Mouse (Mus musculus) heart, embryonic 15.5 days (tissue): ENCODE results near the gene Hsd17b6. TPM values are rescaled to one million over a fixed set of nuclear protein-coding genes. Genes with fewer than 3 reads are reported as not detected.
"Not testable (repeated sequence)": the region's sequence is repeated elsewhere in the genome, so short reads cannot be mapped to it uniquely, and the experiment has no call there.

Experiments used
- ATAC-seq: fragments of 200-750 bp; cut with Nextera tagmentation; replicated peaks from 2 replicates; pipeline ENCODE4 v1.8.0; 2017; ENCODE audit warnings: low read depth, moderate TSS enrichment; ENCODE audit not compliant: insufficient number of reproducible peaks, insufficient read depth, low FRiP score
- H3K27ac ChIP-seq: fragments of 300-500 bp; sonication (generic); 2 replicates; pipeline ENCODE4 v1.5.1; 2015; ENCODE audit warnings: mild to moderate bottlenecking, inconsistent platforms
- H3K27me3 ChIP-seq: fragments of 300-500 bp; sonication (generic); 2 replicates; pipeline ENCODE4 v1.6.1; 2015; ENCODE audit warnings: inconsistent platforms
- H3K36me3 ChIP-seq: fragments of 300-500 bp; sonication (generic); 2 replicates; pipeline ENCODE4 v1.6.1; 2015; ENCODE audit warnings: mild to moderate bottlenecking, inconsistent platforms
- H3K4me1 ChIP-seq: fragments of 300-500 bp; sonication (generic); replicated peaks from 2 replicates; pipeline ENCODE4 v1.6.1; 2015; ENCODE audit warnings: inconsistent platforms
- H3K4me2 ChIP-seq: fragments of 300-500 bp; sonication (generic); 2 replicates; pipeline ENCODE4 v1.6.1; 2015; ENCODE audit warnings: inconsistent platforms, mild to moderate bottlenecking, moderate library complexity
- H3K4me3 ChIP-seq: fragments of 300-500 bp; sonication (generic); 2 replicates; pipeline ENCODE4 v1.5.1; 2015; ENCODE audit warnings: mild to moderate bottlenecking, inconsistent platforms
- H3K9ac ChIP-seq: fragments of 300-500 bp; sonication (generic); 2 replicates; pipeline ENCODE4 v1.6.1; 2015; ENCODE audit warnings: mild to moderate bottlenecking, inconsistent platforms
- H3K9me3 ChIP-seq: fragments of 300-500 bp; sonication (generic); replicated peaks from 2 replicates; pipeline ENCODE4 v1.6.1; 2016; ENCODE audit warnings: inconsistent platforms
- WGBS: fragments of 180-500 bp; shearing (Covaris S2); methylation state at CpG from one replicate; pipeline ENCODE4 v1.1.7; 2015; ENCODE audit warnings: mixed read lengths; 5-methylcytosine and 5-hydroxymethylcytosine counted together
- polyA plus RNA-seq: library from polyadenylated mRNA; unstranded; fragments of >200 nt; fragmentation: Nextera tagmentation; extraction: Ambion mirVana; gene quantifications from 2 replicates; pipeline ENCODE4 v1.2.1, GENCODE M21; 2015

The Hsd17b6 gene
- not detected in 2 replicates for polyA plus RNA-seq

- 71% methylated on average over 1 of the region's 1 CpGs for WGBS
- Histone ChIP-seq H3K27me3 (no peaks in the 10 kb centered on the region), H3K36me3 (no peaks in the 10 kb centered on the region), H3K27ac (no peak within 1 kb of the TSS), H3K4me3 (no peak within 1 kb of the TSS), H3K9me3 (no peaks in the 10 kb centered on the region), H3K4me2 (no peak within 1 kb of the TSS), H3K9ac (no peak within 1 kb of the TSS), H3K4me1 (no peaks in the 10 kb centered on the region)
- ATAC-seq: no peak
Observed at GRCm38 (mm10) chr10:128007446-128007845, at the start of gene Hsd17b6. Gene Hsd17b6 (minus strand): TSS chr10:128007611.

- Histone ChIP-seq H3K27me3 (no peaks in the 10 kb centered on the region), H3K4me1 (peaks cover 3% of the 10 kb centered on the region), H3K27ac (no peak overlapping the region), H3K9me3 (no peaks in the 10 kb centered on the region), H3K36me3 (peaks cover 28% of the 10 kb centered on the region), H3K4me2 (no peak overlapping the region), H3K9ac (no peak overlapping the region), H3K4me3 (no peak overlapping the region)
- no peak for ATAC-seq
- 93% methylated on average over 8 of the region's 8 CpGs for WGBS
Observed at GRCm38 (mm10) chr10:128053001-128053400, 45.6 kb upstream of the Hsd17b6 start.

- 95% methylated on average over 1 of the region's 2 CpGs for WGBS
- not testable (repeated sequence) for H3K9ac ChIP-seq, ATAC-seq, H3K27me3 ChIP-seq, H3K4me2 ChIP-seq, H3K27ac ChIP-seq, H3K4me1 ChIP-seq, H3K9me3 ChIP-seq, H3K4me3 ChIP-seq
- peaks cover 35% of the 10 kb centered on the region for H3K36me3 ChIP-seq
Observed at GRCm38 (mm10) chr10:128052136-128052535, 44.7 kb upstream of the Hsd17b6 start.

GRCm38 (mm10) chr10:128051589-128051988 lies 44.2 kb upstream of the Hsd17b6 start:
- H3K4me3 ChIP-seq: no peak overlapping the region
- WGBS: 90% methylated on average over 5 of the region's 5 CpGs
- peaks cover 40% of the 10 kb centered on the region for H3K36me3 ChIP-seq
- H3K27ac ChIP-seq: no peak overlapping the region
- H3K4me2 ChIP-seq: no peak overlapping the region
- H3K4me1 ChIP-seq: no peaks in the 10 kb centered on the region
- H3K9me3 ChIP-seq: no peaks in the 10 kb centered on the region
- no peak overlapping the region for H3K9ac ChIP-seq
- H3K27me3 ChIP-seq: no peaks in the 10 kb centered on the region
- no peak for ATAC-seq

GRCm38 (mm10) chr10:128050355-128050754 lies 42.9 kb upstream of the Hsd17b6 start:
- ATAC-seq: no peak
- no peak overlapping the region for H3K9ac ChIP-seq
- H3K9me3 ChIP-seq: no peaks in the 10 kb centered on the region
- H3K27ac ChIP-seq: no peak overlapping the region
- WGBS: 81% methylated on average over 2 of the region's 2 CpGs
- no peaks in the 10 kb centered on the region for H3K4me1 ChIP-seq
- H3K27me3 ChIP-seq: no peaks in the 10 kb centered on the region
- H3K4me2 ChIP-seq: no peak overlapping the region
- H3K4me3 ChIP-seq: no peak overlapping the region
- H3K36me3 ChIP-seq: peaks cover 52% of the 10 kb centered on the region

- no peak overlapping the region for H3K9ac ChIP-seq
- H3K36me3 ChIP-seq: peaks cover 57% of the 10 kb centered on the region
- no peaks in the 10 kb centered on the region for H3K9me3 ChIP-seq
- H3K4me2 ChIP-seq: no peak overlapping the region
- 97% methylated on average over 2 of the region's 2 CpGs for WGBS
- no peak overlapping the region for H3K4me3 ChIP-seq
- H3K4me1 ChIP-seq: peaks cover 5% of the 10 kb centered on the region
- no peak overlapping the region for H3K27ac ChIP-seq
- no peak for ATAC-seq
- H3K27me3 ChIP-seq: no peaks in the 10 kb centered on the region
Observed at GRCm38 (mm10) chr10:128049741-128050140, 42.3 kb upstream of the Hsd17b6 start.

- ATAC-seq: no peak
- WGBS: 93% methylated on average over 8 of the region's 8 CpGs
- H3K9ac ChIP-seq: no peak overlapping the region
- peaks cover 67% of the 10 kb centered on the region for H3K36me3 ChIP-seq
- H3K4me2 ChIP-seq: no peak overlapping the region
- no peak overlapping the region for H3K27ac ChIP-seq
- H3K27me3 ChIP-seq: no peaks in the 10 kb centered on the region
- peaks cover 21% of the 10 kb centered on the region for H3K4me1 ChIP-seq
- H3K4me3 ChIP-seq: no peak overlapping the region
- H3K9me3 ChIP-seq: no peaks in the 10 kb centered on the region
Observed at GRCm38 (mm10) chr10:128048157-128048556, 40.7 kb upstream of the Hsd17b6 start.

- no peak for ATAC-seq
- 49% methylated on average over 3 of the region's 3 CpGs for WGBS
- H3K4me2 ChIP-seq: peak overlapping the region; percentile 23; the same call in 1 of the 2 replicates
- peaks cover 67% of the 10 kb centered on the region for H3K4me1 ChIP-seq
- no peak overlapping the region for H3K4me3 ChIP-seq
- H3K9ac ChIP-seq: no peak overlapping the region
- H3K9me3 ChIP-seq: no peaks in the 10 kb centered on the region
- H3K27ac ChIP-seq: peak overlapping the region; percentile 72
- H3K36me3 ChIP-seq: peaks cover 62% of the 10 kb centered on the region
- H3K27me3 ChIP-seq: no peaks in the 10 kb centered on the region
Observed at GRCm38 (mm10) chr10:128043041-128043835, 35.8 kb upstream of the Hsd17b6 start.

- Histone ChIP-seq H3K9ac (no peak overlapping the region), H3K9me3 (no peaks in the 10 kb centered on the region), H3K36me3 (peaks cover 59% of the 10 kb centered on the region), H3K27me3 (no peaks in the 10 kb centered on the region), H3K4me2 (no peak overlapping the region), H3K4me1 (peaks cover 73% of the 10 kb centered on the region), H3K4me3 (no peak overlapping the region), H3K27ac (no peak overlapping the region; the same call in 1 of the 2 replicates)
- no peak for ATAC-seq
- WGBS: 81% methylated on average over 3 of the region's 3 CpGs
Observed at GRCm38 (mm10) chr10:128042466-128042865, 35.1 kb upstream of the Hsd17b6 start.

GRCm38 (mm10) chr10:128041636-128042035 lies 34.2 kb upstream of the Hsd17b6 start:
- 66% methylated on average over 4 of the region's 4 CpGs for WGBS

GRCm38 (mm10) chr10:128040293-128040692 lies 32.9 kb upstream of the Hsd17b6 start:
- Histone ChIP-seq H3K27ac (no peak overlapping the region), H3K4me1 (peaks cover 77% of the 10 kb centered on the region)

More at GRCm38 (mm10) chr10:128041636-128042035, 34.2 kb upstream of the Hsd17b6 start:
- Histone ChIP-seq H3K36me3 (peaks cover 53% of the 10 kb centered on the region), H3K9me3 (no peaks in the 10 kb centered on the region), H3K4me1 (peaks cover 77% of the 10 kb centered on the region), H3K27ac (no peak overlapping the region), H3K4me3 (no peak overlapping the region), H3K27me3 (no peaks in the 10 kb centered on the region), H3K4me2 (no peak overlapping the region), H3K9ac (no peak overlapping the region)
- ATAC-seq: no peak

GRCm38 (mm10) chr10:128039858-128040257 lies 32.4 kb upstream of the Hsd17b6 start:
- Histone ChIP-seq H3K9me3 (no peaks in the 10 kb centered on the region), H3K27ac (no peak overlapping the region), H3K9ac (no peak overlapping the region), H3K36me3 (peaks cover 37% of the 10 kb centered on the region), H3K4me2 (no peak overlapping the region), H3K27me3 (no peaks in the 10 kb centered on the region), H3K4me3 (no peak overlapping the region), H3K4me1 (peaks cover 74% of the 10 kb centered on the region)
- WGBS: 59% methylated on average over 3 of the region's 3 CpGs
- ATAC-seq: no peak

More at GRCm38 (mm10) chr10:128040293-128040692, 32.9 kb upstream of the Hsd17b6 start:
- ATAC-seq: no peak
- no peaks in the 10 kb centered on the region for H3K27me3 ChIP-seq
- H3K4me3 ChIP-seq: no peak overlapping the region
- 84% methylated on average over 5 of the region's 5 CpGs for WGBS
- no peak overlapping the region for H3K4me2 ChIP-seq
- no peak overlapping the region for H3K9ac ChIP-seq
- no peaks in the 10 kb centered on the region for H3K9me3 ChIP-seq
- peaks cover 41% of the 10 kb centered on the region for H3K36me3 ChIP-seq
